Mouse (Mus musculus): ENCODE data around the gene Sp3.

Sp3 gene

GRCm38 (mm10) chr2:72915245-72915930, 64.9 kb downstream of the Sp3 start:
- WGBS: 79% methylated on average over 7 of the region's 7 CpGs

DNA sequence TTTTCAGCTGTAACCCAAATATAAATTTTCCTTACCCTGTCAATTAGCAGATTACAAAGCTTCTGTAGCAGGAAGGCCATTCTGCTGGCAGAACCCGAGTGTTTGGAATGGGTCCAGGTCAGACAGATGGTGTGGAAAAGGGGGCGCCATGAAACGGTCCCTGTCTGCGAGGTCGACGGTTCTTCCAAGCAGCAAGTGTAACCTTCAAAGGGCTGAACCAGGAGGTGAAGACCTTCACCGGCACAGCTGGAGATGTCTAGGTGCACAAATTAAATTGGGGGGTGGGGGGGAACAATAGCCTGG, 66.8 kb downstream of the Sp3 start:
- 40% methylated on average over 7 of the region's 7 CpGs for WGBS

DNA sequence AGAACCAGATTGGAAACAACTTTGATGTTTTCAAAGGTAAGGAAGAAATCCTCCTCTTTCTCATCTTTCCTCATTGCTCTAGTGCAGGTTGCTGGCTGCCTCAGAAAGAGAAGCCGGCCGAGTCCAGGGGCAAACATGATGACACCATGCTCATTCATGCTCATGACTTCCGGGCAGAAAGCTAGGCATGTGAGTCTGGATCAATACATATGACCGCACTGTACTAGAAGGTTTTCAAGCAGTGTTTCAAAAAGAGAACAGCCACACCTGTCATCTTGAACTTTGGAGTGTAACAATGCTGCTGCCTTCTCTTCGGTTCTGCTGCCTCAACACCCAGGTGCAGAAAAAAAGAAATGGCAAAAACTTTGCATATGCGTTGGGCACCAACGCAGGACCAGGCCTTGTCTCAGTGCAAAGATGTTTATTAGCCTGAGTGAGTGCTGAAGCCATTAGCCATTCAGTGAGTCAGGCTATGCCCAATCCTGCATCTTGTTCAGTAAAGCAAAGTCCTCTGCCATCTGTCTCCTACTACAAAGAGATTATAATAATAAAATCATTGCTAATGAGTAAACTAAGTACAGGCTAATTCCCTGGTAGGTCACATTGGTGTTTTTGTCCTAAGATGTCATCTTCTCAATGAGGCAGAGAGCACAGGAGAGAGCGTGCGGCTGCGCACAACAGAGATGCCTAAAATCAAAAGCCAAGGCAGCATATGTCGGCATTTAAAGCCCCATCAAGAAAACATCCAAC, 67.4 kb downstream of the Sp3 start:
- 78% methylated on average over 11 of the region's 11 CpGs for WGBS

DNA sequence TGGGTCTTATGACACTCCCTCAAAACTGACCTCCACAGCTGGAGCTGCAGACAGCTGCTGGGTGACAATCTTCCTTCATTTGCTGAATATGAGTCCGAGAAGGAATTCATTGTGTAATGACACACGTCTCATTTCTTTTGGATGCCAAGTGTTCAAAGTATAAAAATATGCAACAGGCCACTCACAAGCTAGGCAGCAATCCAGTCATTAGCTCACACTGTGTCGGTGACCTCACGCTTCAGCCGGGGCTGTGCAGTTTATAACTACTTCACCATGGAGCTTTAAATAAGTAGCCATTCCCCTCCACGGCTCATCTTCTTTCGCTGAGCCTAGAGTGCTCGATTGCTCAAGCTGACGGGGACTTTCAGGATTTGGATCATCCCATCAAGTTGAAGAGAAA, 68.7 kb downstream of the Sp3 start:
- 85% methylated on average over 9 of the region's 9 CpGs for WGBS

GRCm38 (mm10) chr2:72909046-72909445, 71.2 kb downstream of the Sp3 start:
- WGBS: 82% methylated on average over 4 of the region's 4 CpGs

DNA sequence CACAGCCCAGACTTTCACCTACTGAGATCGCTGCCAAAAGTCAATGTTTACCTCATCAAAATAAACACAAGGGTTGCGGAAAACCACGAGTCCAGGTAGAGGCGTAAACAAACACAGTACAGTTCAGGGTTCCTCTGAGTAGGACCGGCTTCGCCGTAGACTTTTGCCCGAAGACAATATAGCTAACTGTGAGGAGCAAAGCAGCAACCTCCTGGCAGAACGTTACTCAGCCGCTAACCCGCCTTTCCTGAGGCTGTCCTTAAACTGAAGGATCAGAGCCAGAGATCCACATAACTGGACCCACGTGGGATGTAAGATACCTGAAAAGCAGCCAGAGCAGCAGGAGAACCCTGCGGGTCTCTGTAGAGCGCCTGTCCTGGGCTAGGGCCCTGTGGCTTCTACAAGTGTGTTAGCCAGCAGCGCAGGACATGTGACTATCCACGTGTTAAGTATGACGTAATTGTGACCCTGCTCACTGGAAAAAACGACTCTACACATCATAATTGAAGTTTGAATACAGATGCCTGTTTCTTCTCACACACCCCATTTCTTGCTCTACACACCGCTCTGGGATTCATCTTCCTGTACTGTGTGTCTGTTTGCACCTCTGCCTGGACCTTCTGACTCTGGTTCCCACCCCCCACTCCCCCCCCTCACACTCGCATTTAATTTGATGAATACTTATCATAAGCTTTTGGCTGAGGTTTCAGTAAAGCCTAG, 71.9 kb downstream of the Sp3 start:
- 88% methylated on average over 20 of the region's 20 CpGs for WGBS

DNA sequence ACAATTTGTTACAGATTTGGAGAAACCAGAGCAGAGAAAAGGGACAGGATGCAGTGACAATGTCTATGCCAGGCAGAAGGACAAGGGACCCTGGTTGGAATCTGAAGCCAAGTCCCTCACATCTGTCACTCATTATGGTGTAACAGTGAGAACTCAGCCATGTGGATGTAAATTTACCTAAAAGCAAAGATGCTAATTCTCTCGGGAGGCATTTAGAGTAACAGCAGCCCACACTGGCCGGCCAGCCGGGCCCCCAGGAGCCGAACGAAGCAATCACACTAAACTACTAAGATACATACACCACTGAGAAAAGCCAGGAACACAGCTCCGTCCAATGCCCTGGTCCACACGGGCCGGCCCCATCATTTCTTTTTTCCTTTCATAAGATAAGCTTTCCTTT, 73.5 kb downstream of the Sp3 start:
- 63% methylated on average over 8 of the region's 8 CpGs for WGBS

GRCm38 (mm10) chr2:72902816-72903680, 77.2 kb downstream of the Sp3 start:
- 83% methylated on average over 16 of the region's 16 CpGs for WGBS

- 87% methylated on average over 2 of the region's 2 CpGs for WGBS
These were observed 81.4 kb downstream of the Sp3 start for GRCm38 (mm10) chr2:72898782-72899305.

DNA sequence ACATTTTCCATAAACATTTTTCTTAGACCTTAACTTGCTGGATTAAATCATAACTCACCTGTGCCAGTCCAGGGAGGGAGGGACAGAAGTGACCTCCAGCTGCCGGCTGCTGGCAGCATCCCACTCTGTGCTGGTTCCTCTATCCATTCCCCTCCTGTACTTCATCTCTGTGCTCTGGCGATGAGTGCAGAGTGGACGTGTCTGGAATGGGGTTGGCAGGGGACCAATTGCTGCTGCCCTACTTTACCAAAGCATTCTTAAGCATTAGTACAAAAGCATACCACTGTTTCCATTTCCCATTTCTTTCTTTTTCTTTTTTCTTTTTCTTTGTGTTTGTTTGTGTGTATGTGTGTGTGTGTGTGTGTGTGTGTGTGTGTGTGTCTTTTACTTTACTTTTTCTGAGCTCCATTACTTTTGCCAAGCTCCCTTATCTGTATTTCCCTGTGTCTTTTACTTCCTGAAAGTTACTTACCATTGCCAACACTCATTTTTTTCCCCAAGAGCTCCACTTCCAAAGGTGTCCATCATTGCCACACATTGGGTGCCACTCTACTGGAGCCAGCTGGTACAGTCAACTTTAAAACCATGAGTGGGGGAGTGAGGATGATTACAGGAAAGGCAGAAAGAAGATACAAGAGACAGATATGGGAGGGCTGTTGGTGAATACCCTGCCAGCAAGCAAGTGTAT, 82.0 kb downstream of the Sp3 start:
- WGBS: 51% methylated on average over 3 of the region's 3 CpGs
